Mouse (Mus musculus) megakaryocyte, embryonic 14.5 days (primary cell): ENCODE measurements at regions not wholly inside any gene's neighbourhood (a gene's known extent, or its start where the extent isn't known, plus 50 kb on each side); places are given as distances from the start of the nearest gene placed in this dataset.

ENCODE experiments used
- H3K27me3 ChIP-seq: replicated peaks from 2 replicates; pipeline ENCODE3; 2012; ENCODE audit warnings: inconsistent platforms
- H3K36me3 ChIP-seq: replicated peaks from 2 replicates; pipeline ENCODE3; 2012; ENCODE audit warnings: low read length, inconsistent platforms, mixed read lengths
- H3K4me1 ChIP-seq: 2 replicates; pipeline ENCODE4 v1.6.1; 2012; ENCODE audit warnings: inconsistent platforms
- H3K4me3 ChIP-seq: replicated peaks from 2 replicates; pipeline ENCODE3; 2012; ENCODE audit warnings: moderate library complexity, mild to moderate bottlenecking, inconsistent platforms
- H3K9me3 ChIP-seq: 2 replicates; pipeline ENCODE4 v1.6.1; 2012; ENCODE audit warnings: inconsistent platforms
- FLI1 ChIP-seq: IDR thresholded peaks from 2 replicates; pipeline ENCODE4 v1.6.1; 2012; ENCODE audit warnings: low read length, inconsistent platforms, mixed read lengths
- GATA1 ChIP-seq: IDR thresholded peaks from 3 replicates; pipeline ENCODE4 v1.6.1; 2012; ENCODE audit warnings: mixed read lengths, low read length, inconsistent platforms, borderline replicate concordance

- TF ChIP-seq FLI1 = no peak
- TF ChIP-seq GATA1 = no peak
- Histone ChIP-seq H3K27me3 (no peaks in the 10 kb centered on the region), H3K4me1 (no peaks in the 10 kb centered on the region), H3K36me3 (no peaks in the 10 kb centered on the region), H3K9me3 (peaks cover 9% of the 10 kb centered on the region; the same call in 1 of the 2 replicates), H3K4me3 (peak overlapping the region; percentile 56)
These were observed 787.5 kb upstream of the Tenm3 start for GRCm38 (mm10) chr8:49631286-49631685.

GRCm38 (mm10) chr8:49627966-49628495 lies 784.3 kb upstream of the Tenm3 start:
- Histone ChIP-seq H3K4me1 (no peaks in the 10 kb centered on the region), H3K9me3 (peaks cover 9% of the 10 kb centered on the region), H3K4me3 (no peak overlapping the region), H3K27me3 (no peaks in the 10 kb centered on the region), H3K36me3 (no peaks in the 10 kb centered on the region)
- TF ChIP-seq FLI1 (no peak), GATA1 (no peak)

- TF ChIP-seq FLI1 (no peak), GATA1 (no peak)
- Histone ChIP-seq H3K9me3 (no peaks in the 10 kb centered on the region), H3K4me3 (no peak overlapping the region), H3K4me1 (no peaks in the 10 kb centered on the region), H3K27me3 (no peaks in the 10 kb centered on the region), H3K36me3 (no peaks in the 10 kb centered on the region)
These were observed 751.8 kb upstream of the Tenm3 start for GRCm38 (mm10) chr8:49595501-49595900.

GRCm38 (mm10) chr8:49567423-49567822 lies 723.7 kb upstream of the Tenm3 start:
- H3K9me3 ChIP-seq = no peaks in the 10 kb centered on the region
- H3K4me3 ChIP-seq = no peak overlapping the region
- H3K36me3 ChIP-seq = no peaks in the 10 kb centered on the region
- H3K27me3 ChIP-seq = no peaks in the 10 kb centered on the region
- no peak for TF ChIP-seq FLI1
- TF ChIP-seq GATA1 = no peak
- H3K4me1 ChIP-seq = no peaks in the 10 kb centered on the region

- H3K4me3 ChIP-seq = no peak overlapping the region
- no peak for TF ChIP-seq GATA1
- TF ChIP-seq FLI1 = no peak
These were observed 719.9 kb upstream of the Tenm3 start for GRCm38 (mm10) chr8:49563499-49564279.

GRCm38 (mm10) chr8:49562976-49563375 lies 719.2 kb upstream of the Tenm3 start:
- Histone ChIP-seq H3K4me3 (no peak overlapping the region), H3K4me1 (no peaks in the 10 kb centered on the region), H3K27me3 (no peaks in the 10 kb centered on the region), H3K9me3 (no peaks in the 10 kb centered on the region), H3K36me3 (no peaks in the 10 kb centered on the region)
- TF ChIP-seq FLI1 = no peak
- TF ChIP-seq GATA1 = no peak

More at GRCm38 (mm10) chr8:49563499-49564279, 719.9 kb upstream of the Tenm3 start:
- Histone ChIP-seq H3K4me1 (no peaks in the 10 kb centered on the region), H3K9me3 (no peaks in the 10 kb centered on the region), H3K36me3 (no peaks in the 10 kb centered on the region), H3K27me3 (no peaks in the 10 kb centered on the region)

- no peaks in the 10 kb centered on the region for H3K36me3 ChIP-seq
- no peaks in the 10 kb centered on the region for H3K27me3 ChIP-seq
- no peaks in the 10 kb centered on the region for H3K9me3 ChIP-seq
- H3K4me1 ChIP-seq = no peaks in the 10 kb centered on the region
- TF ChIP-seq GATA1 (no peak), FLI1 (no peak)
- no peak overlapping the region for H3K4me3 ChIP-seq
These were observed 712.1 kb upstream of the Tenm3 start for GRCm38 (mm10) chr8:49555724-49556457.

- H3K4me1 ChIP-seq = no peaks in the 10 kb centered on the region
- no peaks in the 10 kb centered on the region for H3K36me3 ChIP-seq
- H3K27me3 ChIP-seq = no peaks in the 10 kb centered on the region
- no peak overlapping the region for H3K4me3 ChIP-seq
- TF ChIP-seq GATA1 = no peak
- no peak for TF ChIP-seq FLI1
- no peaks in the 10 kb centered on the region for H3K9me3 ChIP-seq
These were observed 709.4 kb upstream of the Tenm3 start for GRCm38 (mm10) chr8:49553175-49553574.

- Histone ChIP-seq H3K4me3 (no peak overlapping the region), H3K27me3 (no peaks in the 10 kb centered on the region), H3K9me3 (no peaks in the 10 kb centered on the region), H3K4me1 (no peaks in the 10 kb centered on the region), H3K36me3 (no peaks in the 10 kb centered on the region)
- TF ChIP-seq FLI1 = no peak
- no peak for TF ChIP-seq GATA1
These were observed 699.6 kb upstream of the Tenm3 start for GRCm38 (mm10) chr8:49543321-49543720.

- Histone ChIP-seq H3K36me3 (no peaks in the 10 kb centered on the region), H3K27me3 (no peaks in the 10 kb centered on the region), H3K4me3 (no peak overlapping the region), H3K9me3 (no peaks in the 10 kb centered on the region), H3K4me1 (no peaks in the 10 kb centered on the region)
- TF ChIP-seq GATA1 = no peak
- TF ChIP-seq FLI1 = no peak
These were observed 697.6 kb upstream of the Tenm3 start for GRCm38 (mm10) chr8:49541337-49541736.
